Mouse (Mus musculus) layer of hippocampus, postnatal 10 days (tissue): ENCODE measurements around the gene Tmem115. TPM values are rescaled to one million over a fixed set of nuclear protein-coding genes. Genes with fewer than 3 reads are reported as not detected.
"Not testable (repeated sequence)": the region's sequence is repeated elsewhere in the genome, so short reads cannot be mapped to it uniquely, and the experiment has no call there.

Experiments
- DNase-seq, 2 experiments: peaks; one replicate each; pipeline ENCODE4 v3.0.0; 2021; ENCODE audit warnings: low spot score in 2 of 2
- total RNA-seq, 2 experiments: library from RNA; stranded (reverse); gene quantifications; 2 replicates each; pipeline ENCODE4 v1.2.3; 2021

The Tmem115 gene
- total RNA-seq, 2 experiments from 2014 or later = 33.2 to 33.3 TPM

DNA sequence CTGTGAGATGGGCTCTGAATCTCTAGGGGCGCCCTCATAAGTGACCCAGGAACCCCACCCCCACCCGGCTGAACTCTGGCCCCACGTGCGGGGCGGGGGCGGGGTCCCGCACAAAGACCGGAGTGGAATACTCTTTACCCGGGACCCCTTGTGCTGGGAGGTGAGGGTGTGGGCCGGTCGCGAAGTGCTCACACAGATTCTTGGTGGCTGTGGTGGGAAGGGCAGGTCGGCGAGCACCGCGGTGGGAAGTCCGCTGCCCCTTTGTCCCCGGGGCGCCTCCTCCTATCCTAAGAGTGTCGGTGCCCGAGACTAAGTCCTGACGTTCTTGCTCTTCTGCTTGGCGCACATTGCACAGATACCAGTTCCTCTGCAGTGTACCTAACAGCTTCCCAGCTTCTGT lies 35.5 kb downstream of the Tmem115 start:
- DNase-seq = no peak

GRCm38 (mm10) chr9:107570016-107570415 lies 36.3 kb downstream of the Tmem115 start:
- no peak for DNase-seq

DNA sequence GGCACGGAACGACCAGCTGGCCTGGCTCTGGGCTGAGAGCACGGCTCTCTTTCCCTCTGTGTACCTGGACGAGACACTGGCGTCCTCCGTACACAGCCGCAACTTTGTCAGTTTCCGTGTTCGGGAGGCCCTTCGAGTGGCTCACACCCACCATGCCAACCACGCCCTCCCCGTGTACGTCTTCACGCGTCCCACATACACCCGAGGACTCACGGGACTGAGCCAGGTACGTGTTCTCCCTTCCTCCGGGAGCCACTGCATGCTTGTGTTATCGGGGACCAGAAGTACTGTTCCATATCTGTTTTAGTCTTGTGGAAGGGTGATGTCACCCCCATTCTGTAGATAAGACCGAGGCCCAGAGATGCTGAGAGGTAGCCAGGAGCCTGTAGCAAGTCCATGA lies 37.1 kb downstream of the Tmem115 start:
- no peak for DNase-seq

GRCm38 (mm10) chr9:107571534-107572326 lies 38.0 kb downstream of the Tmem115 start:
- no peak for DNase-seq

DNA sequence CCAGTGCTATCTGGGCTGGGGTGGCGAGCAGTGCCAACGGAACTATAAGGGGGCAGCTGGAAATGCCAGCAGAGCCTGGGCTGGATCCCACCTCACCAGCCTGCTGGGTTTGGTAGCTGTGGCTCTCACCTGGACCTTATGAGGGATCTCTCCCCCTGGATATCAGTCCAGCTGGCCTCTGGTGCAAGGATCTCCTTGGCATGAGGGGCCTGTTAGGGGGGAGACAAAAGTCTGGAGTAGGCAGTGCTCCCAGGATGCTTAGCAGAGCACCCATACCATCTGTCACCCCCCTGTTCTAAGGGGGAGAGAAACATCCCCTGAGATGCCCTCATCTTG lies 38.5 kb downstream of the Tmem115 start:
- DNase-seq = no peak

- not testable (repeated sequence) for DNase-seq
Observed at GRCm38 (mm10) chr9:107573774-107574173, 40.0 kb downstream of the Tmem115 start.

GRCm38 (mm10) chr9:107575579-107576356 lies 42.0 kb downstream of the Tmem115 start:
- DNase-seq = no peak

DNA sequence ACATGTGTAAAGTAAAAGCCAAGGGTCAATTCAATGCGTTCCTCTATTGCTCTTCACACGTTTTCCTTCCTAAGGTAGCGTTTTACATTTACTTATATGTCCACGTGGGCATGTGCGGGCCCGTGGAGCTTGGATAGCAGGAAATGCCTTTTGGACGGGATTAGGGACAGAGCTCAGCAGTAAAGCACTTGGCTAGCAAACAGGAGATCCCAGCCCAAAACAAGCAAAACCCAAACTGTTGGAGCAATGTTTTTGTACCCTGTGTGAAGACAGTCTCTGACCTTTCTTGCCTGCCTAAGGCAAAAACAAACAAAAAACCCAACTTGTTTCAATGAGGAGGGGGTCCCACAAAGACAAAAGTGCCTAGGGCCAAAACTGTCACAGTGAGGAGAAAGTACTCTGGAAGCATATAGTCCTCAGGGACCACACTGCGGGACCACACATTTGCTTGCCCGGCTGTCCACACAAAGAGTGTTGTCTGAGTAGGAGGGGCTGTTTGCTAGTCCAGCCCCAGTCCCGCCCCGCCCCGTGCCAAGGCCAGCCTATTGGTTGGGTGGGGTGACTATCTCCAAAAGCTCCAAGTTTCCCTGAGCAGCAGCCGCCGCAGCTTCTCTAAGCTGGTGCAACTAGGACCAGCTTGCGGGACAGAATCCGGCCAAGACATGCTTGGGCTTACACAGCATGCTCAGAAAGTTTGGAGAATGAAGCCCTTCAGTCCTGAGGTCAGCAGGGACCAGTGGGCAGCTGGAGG lies 42.8 kb downstream of the Tmem115 start, which contains the start of gene Hyal1:
TSS of gene Hyal1 (plus strand) at position 571 of the 751 bp plus-strand sequence.
- DNase-seq = peak; percentile 62 to 63

DNA sequence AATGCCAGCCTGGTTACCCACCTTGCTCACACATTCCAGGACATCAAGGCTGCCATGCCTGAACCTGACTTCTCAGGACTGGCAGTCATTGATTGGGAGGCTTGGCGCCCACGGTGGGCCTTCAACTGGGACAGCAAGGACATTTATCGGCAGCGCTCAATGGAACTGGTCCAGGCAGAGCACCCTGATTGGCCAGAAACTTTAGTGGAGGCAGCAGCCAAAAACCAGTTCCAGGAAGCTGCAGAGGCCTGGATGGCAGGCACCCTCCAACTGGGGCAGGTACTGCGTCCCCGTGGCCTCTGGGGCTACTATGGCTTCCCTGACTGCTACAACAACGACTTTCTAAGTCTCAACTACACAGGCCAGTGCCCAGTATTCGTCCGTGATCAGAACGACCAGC lies 44.1 kb downstream of the Tmem115 start:
- DNase-seq = no peak

DNA sequence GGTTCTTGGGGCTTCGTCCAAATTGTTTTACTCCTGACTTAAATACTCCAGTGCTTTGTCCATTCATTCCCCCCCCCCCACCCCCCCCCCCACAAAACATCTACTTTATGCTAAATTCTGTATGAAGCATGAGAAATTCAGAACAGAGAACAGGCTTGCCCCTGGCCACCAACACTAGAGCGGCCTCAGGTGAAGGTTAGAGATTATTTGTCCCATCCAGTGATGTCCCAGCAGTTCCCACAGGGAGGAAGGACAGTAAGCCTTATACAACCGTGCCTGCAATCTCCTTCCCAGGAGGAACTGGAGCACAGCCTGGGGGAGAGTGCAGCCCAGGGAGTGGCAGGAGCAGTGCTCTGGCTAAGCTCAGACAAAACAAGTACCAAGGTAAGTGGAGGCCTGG lies 44.8 kb downstream of the Tmem115 start, which contains the start of gene Naa80:
TSS of gene Naa80 (plus strand) at position 301 of the 400 bp plus-strand sequence.
- no peak for DNase-seq

- DNase-seq = no peak
Observed at GRCm38 (mm10) chr9:107579023-107579900, 45.5 kb downstream of the Tmem115 start.

DNA sequence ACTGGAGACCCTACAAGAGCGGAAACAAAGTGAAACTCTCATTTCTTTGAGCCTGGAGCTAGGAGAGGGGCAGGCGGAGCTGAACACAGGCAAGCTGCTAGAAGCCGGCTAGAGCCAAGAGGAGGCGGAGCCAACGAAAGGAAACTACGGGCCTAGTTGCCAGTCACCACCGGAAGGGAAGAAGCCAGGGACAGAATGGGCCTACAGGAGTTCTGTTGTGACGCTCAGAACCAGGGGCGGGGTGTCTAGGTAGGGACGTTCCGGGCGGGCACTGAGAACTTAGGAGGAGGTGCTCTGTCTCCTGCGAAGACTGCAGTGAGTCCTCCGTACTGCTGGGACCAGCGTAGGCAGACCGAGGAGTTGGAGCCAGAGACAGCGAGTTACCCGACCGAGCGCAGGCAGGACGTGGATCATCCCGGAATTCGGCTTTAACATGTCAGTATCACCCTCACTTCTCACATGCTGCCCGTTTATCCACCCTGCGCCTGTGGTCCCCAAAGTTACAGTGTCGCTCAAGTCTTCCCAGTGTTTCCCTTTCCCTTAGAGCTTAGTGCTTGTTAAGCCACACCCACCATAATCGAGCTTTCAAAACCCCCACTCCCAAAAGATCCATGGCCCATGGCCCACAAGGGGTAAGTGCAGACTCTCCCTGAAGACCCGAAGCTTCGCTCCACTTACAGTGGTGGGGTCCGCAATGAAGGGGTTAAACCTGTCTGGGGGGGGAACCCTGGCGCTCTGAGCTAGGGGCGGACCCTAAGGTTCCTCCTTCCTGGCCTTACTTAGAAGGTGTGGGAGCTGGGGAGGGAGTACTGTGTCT lies 47.0 kb downstream of the Tmem115 start, which contains the start of gene Hyal3:
TSS of gene Hyal3 (plus strand) at position 318 of the 817 bp plus-strand sequence.
- peak; percentile 83 to 86 for DNase-seq

- DNase-seq = no peak
Observed at GRCm38 (mm10) chr9:107581584-107581983, 47.8 kb downstream of the Tmem115 start.

DNA sequence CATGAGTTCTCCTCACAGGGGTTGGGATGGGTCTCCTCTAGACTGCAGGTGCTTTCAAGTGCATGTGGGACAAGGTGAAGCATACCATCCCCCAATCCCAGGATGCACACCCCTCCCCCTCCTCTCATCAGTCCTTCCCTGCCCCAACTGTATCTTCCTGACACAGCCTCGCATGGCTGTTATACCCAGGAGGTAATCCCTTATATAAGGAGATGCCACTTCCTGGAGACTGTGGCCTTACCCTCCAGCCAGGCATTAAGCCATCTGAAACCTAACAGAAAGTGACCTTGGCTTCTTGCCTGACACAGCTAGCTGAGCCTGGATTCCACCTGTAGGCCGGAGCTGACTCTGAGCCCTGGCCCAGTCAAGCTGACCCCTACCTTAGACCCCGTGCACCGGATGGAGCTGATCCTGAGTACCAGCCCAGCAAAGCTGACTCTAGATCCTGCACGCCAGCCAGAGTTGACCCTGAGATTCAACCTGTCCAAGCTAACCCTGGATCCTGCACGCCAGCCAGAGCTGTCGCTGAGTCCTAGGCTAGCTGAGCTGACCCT lies 48.8 kb downstream of the Tmem115 start:
- DNase-seq = no peak

- no peak for DNase-seq
Observed at GRCm38 (mm10) chr9:107583174-107583573, 49.4 kb downstream of the Tmem115 start.

DNA sequence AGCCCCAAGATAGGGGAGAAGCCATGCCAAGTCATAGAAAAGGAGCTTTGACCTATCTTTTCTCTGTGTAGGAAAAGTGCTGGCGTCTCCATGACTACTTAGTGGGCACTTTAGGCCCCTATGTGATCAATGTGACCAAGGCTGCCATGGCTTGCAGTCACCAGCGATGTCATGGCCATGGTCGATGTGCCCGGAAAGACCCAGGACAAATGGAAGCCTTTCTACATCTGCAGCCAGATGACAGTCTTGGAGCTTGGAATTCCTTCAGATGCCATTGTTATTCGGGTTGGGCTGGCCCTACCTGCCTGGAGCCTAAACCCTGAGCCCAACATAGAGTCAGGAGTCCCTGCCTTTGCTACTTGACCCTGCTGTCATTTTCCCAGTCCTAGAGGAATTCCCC lies 52.8 kb downstream of the Tmem115 start:
- DNase-seq = no peak

DNA sequence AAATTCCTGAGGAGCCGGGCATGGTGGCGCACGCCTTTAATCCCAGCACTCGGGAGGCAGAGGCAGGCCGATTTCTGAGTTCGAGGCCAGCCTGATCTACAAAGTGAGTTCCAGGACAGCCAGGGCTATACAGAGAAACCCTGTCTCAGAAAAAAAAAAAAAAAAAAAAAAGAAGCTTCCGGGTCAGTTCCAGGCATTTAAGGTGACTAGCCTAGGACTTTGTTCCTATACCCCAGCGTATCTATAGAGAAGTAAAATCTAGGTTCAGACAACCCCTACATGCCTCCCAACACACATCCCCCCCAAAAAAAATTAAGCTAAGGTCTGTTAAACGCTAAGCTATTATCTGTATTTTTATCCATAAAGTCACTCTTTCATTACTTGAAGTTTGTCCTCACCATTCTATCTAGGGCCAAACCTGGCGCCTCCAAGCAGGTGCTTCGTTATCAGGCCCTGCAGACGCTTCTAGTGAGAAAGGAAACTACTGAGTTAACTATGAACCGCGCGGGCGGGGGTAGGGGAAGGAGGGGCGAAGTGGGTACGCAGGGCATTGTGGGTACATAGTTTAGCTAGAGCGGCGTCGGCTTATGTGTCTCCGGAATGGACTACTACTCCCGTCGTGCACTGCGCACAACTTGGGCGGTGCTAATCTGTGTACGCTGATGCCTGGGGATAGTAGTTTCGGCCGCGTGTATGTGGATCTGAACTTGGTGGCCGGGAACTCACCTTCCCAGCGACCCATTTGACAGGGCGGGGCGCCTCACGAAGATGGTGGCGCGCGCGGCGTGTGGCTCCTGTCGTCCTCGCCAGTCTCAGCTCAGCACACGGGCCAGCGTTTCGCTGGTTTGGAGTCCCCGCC lies 53.5 kb downstream of the Tmem115 start, which contains the start of gene Ifrd2:
TSS of gene Ifrd2 (plus strand) at position 669 of the 859 bp plus-strand sequence.
- peak; percentile 93 to 95 for DNase-seq
